Mouse (Mus musculus) heart, adult 8-10 months (tissue): Measurements from ENCODE around the gene Clec2g. TPM values are rescaled to one million over a fixed set of nuclear protein-coding genes. Genes with fewer than 3 reads are reported as not detected.

Experiments used
- DNase-seq: peaks from one replicate; pipeline ENCODE4 v3.0.0; 2022; ENCODE audit warnings: low spot score
- microRNA-seq: library from miRNA; unstranded; fragments of <30 nt; microRNA quantifications from one replicate; pipeline ENCODE4 v1.2.0, GENCODE M21; 2022
- total RNA-seq, 4 experiments: library from RNA; stranded (reverse); gene quantifications; 2 replicates each; pipeline ENCODE4 v1.2.4; 2022

Gene Clec2g
- total RNA-seq, 4 experiments from 2014 or later, result 1.2 to 2.7 (median 1.3) TPM

- no peak for DNase-seq
Observed at GRCm38 (mm10) chr6:129012966-129013365, 78.8 kb downstream of the Clec2g start.

GRCm38 (mm10) chr6:129013762-129014276 lies 79.6 kb downstream of the Clec2g start:
- DNase-seq, result no peak

GRCm38 (mm10) chr6:129014399-129014798 lies 80.2 kb downstream of the Clec2g start:
- DNase-seq, result no peak

- no peak for DNase-seq
Observed at GRCm38 (mm10) chr6:129027451-129028248, 93.5 kb downstream of the Clec2g start.

- no peak for DNase-seq
Observed at GRCm38 (mm10) chr6:129030175-129030824, 96.1 kb downstream of the Clec2g start.

- DNase-seq, result no peak
Observed at GRCm38 (mm10) chr6:129030964-129031363, 96.8 kb downstream of the Clec2g start.

- no peak for DNase-seq
Observed at GRCm38 (mm10) chr6:129033397-129033796, 99.2 kb downstream of the Clec2g start.

Small RNAs within 50 kb of the gene (microRNA-seq; reads per million reads assigned to microRNA genes)
- not detected for gene Gm27336
- not detected for gene Mir7649

Other genes with a start within 250 kb of the Clec2g start
- not detected for gene Klrb1, start 211.3 kb upstream of the Clec2g start, total RNA-seq
- under 1 TPM in 3 of 4 experiments, not detected in 1; 0.14 to 0.32 (median 0.31) TPM for gene Klrb1c, start 145.2 kb upstream of the Clec2g start, total RNA-seq
- not detected for gene Gm44511, start 108.1 kb upstream of the Clec2g start, total RNA-seq
- not detected for gene Klrb1b, start 108.0 kb upstream of the Clec2g start, total RNA-seq
- gene Clec2i, start 46.8 kb upstream of the Clec2g start, total RNA-seq, result under 1 TPM in 1 of 4 experiments, not detected in 3; 0.27 TPM
- under 1 TPM; 0.22 to 0.38 (median 0.25) TPM for gene BC035044, start 43.3 kb upstream of the Clec2g start, total RNA-seq
- under 1 TPM in 3 of 4 experiments, not detected in 1; 0.16 to 0.25 (median 0.19) TPM for gene Klrb1f, start 111.5 kb downstream of the Clec2g start, total RNA-seq
- under 1 TPM in 1 of 4 experiments, not detected in 3; 0.47 TPM for gene Clec2e, start 166.5 kb downstream of the Clec2g start, total RNA-seq
- 10 to 100 TPM; 28.4 to 43.3 (median 34.1) TPM for gene Clec2d, start 246.2 kb downstream of the Clec2g start, total RNA-seq